Mouse (Mus musculus) liver, adult 2 months (tissue): ENCODE data around the gene Nptn.

ENCODE experiments used
- CTCF ChIP-seq: fragments of 200-500 bp; IDR thresholded peaks from 2 replicates; pipeline ENCODE4 v1.5.1; 2011; ENCODE audit warnings: low read depth, low read length, control low read depth
- POLR2A ChIP-seq: fragments of 200-500 bp; IDR thresholded peaks from 2 replicates; pipeline ENCODE4 v1.6.1; 2011; ENCODE audit warnings: low read length, control low read depth; ENCODE audit not compliant: insufficient read depth; ENCODE audit errors: extremely low read depth

- no peak for TF ChIP-seq POLR2A
- no peak for TF ChIP-seq CTCF
Observed at GRCm38 (mm10) chr9:58701751-58702150, 119.7 kb downstream of the Nptn start.
